Mouse (Mus musculus) thymus, adult 2 months (tissue): ENCODE results near the gene 2510009E07Rik.

Source experiments
- CTCF ChIP-seq: fragments of 200-500 bp; IDR thresholded peaks from 2 replicates; pipeline ENCODE4 v1.5.1; 2012; ENCODE audit warnings: mild to moderate bottlenecking, control low read depth, low read length, moderate library complexity, borderline replicate concordance; ENCODE audit not compliant: control insufficient read depth, poor library complexity, insufficient read depth; ENCODE audit errors: extremely low read depth
- POLR2A ChIP-seq: fragments of 200-500 bp; IDR thresholded peaks from 2 replicates; pipeline ENCODE4 v1.6.1; 2012; ENCODE audit warnings: mild to moderate bottlenecking, low read length, control low read depth, moderate library complexity; ENCODE audit not compliant: control insufficient read depth, poor library complexity, insufficient read depth; ENCODE audit errors: extremely low read depth

- TF ChIP-seq CTCF (no peak), POLR2A (no peak)
These were observed 57.2 kb downstream of the 2510009E07Rik start for GRCm38 (mm10) chr16:21637201-21637819.
